Mouse (Mus musculus) C2C12 (cell line): ENCODE measurements around the gene Insr. TPM values are rescaled to one million over a fixed set of nuclear protein-coding genes. Genes with fewer than 3 reads are reported as not detected.

Experiments
- H3K27me3 ChIP-seq: one replicate; pipeline ENCODE4 v1.6.1; 2011; ENCODE audit not compliant: control insufficient read depth, insufficient read depth, insufficient read length
- H3K36me3 ChIP-seq: one replicate; pipeline ENCODE4 v1.6.1; 2011; ENCODE audit not compliant: control insufficient read depth, insufficient read depth
- H3K4me3 ChIP-seq: one replicate; pipeline ENCODE4 v1.5.1; 2011; ENCODE audit warnings: mild to moderate bottlenecking, control low read depth; ENCODE audit not compliant: poor library complexity, insufficient read depth, severe bottlenecking
- H3K79me2 ChIP-seq: one replicate; pipeline ENCODE4 v1.6.1; 2011; ENCODE audit not compliant: control insufficient read depth, insufficient read depth
- H3K79me3 ChIP-seq: one replicate; pipeline ENCODE4 v1.6.1; 2011; ENCODE audit warnings: low read depth, control low read depth
- H3ac ChIP-seq: one replicate; pipeline ENCODE3; 2011; ENCODE audit warnings: low read depth; ENCODE audit not compliant: control insufficient read depth, insufficient read length
- CEBPB ChIP-seq: IDR thresholded peaks from one replicate; pipeline ENCODE4 v1.6.1; 2011; ENCODE audit warnings: low read depth, mild to moderate bottlenecking, control low read depth, moderate library complexity
- CTCF ChIP-seq: IDR thresholded peaks from one replicate; pipeline ENCODE4 v1.5.1; 2011; ENCODE audit not compliant: control insufficient read depth, insufficient read depth, insufficient read length
- FOSL1 ChIP-seq: IDR thresholded peaks from one replicate; pipeline ENCODE4 v1.8.0; 2011; ENCODE audit warnings: mild to moderate bottlenecking, low read length; ENCODE audit not compliant: poor library complexity, insufficient read depth, severe bottlenecking
- MAX ChIP-seq: IDR thresholded peaks from one replicate; pipeline ENCODE4 v1.6.1; 2011; ENCODE audit warnings: mild to moderate bottlenecking, control low read depth
- MYOD1 ChIP-seq: IDR thresholded peaks from one replicate; pipeline ENCODE4 v1.6.1; 2011; ENCODE audit warnings: low read depth; ENCODE audit not compliant: control insufficient read depth, insufficient read length
- MYOG ChIP-seq: IDR thresholded peaks from one replicate; pipeline ENCODE4 v1.6.1; 2011; ENCODE audit not compliant: control insufficient read depth, insufficient read length; ENCODE audit errors: extremely low read depth
- USF1 ChIP-seq: IDR thresholded peaks from one replicate; pipeline ENCODE4 v1.6.1; 2011; ENCODE audit warnings: low read depth, mild to moderate bottlenecking, control low read depth, moderate library complexity
- polyA plus RNA-seq: library from polyadenylated mRNA; unstranded; fragments of >200 nt; fragmentation: generic; extraction: Trizol; gene quantifications from one replicate; pipeline ENCODE4 v1.2.1, GENCODE M21; 2012; ENCODE audit warnings: missing spikeins

Gene Insr
- polyA plus RNA-seq, 1 experiment: 2.6 TPM

DNA sequence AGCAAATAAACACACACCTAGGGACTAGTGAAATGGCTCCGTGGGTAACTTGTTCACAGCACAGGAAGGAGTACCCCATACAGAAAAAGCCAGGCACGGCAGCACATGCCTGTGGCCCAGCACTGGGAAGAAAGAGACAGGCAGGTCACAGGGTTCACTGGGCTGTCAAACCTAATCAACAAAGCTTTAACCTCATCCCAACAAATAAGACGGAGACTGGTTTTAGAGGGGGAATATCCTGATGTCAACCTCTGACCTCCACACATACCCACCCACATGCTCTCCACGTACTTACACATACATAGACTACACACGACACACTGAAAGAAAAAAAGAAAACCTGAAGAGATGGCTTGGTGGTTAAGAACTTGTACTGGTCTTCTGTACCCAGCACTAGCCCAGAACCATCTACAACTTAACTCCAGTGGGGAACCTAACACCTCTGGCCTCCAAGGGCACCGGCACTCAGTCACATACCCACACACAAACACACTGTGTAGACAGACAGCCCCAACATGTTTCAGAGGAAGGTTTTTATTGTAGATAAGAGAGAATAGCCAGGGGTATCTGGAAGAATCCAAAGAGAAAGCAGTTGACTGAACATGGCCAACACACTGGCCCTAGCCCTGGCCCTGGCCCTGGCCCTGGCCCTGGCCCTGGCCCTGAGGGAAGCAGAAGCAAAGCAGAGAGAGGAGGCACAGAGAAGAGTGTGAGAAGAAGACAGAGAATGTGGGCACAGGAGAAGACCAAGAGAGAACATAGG lies 12.6 kb downstream of the Insr start:
- no peak overlapping the region for H3K4me3 ChIP-seq
- H3ac ChIP-seq: no peak overlapping the region
- H3K27me3 ChIP-seq: no peaks in the 10 kb centered on the region
- TF ChIP-seq USF1: no peak
- no peak for TF ChIP-seq FOSL1
- peaks cover 3% of the 10 kb centered on the region for H3K79me3 ChIP-seq
- no peaks in the 10 kb centered on the region for H3K36me3 ChIP-seq
- no peaks in the 10 kb centered on the region for H3K79me2 ChIP-seq

DNA sequence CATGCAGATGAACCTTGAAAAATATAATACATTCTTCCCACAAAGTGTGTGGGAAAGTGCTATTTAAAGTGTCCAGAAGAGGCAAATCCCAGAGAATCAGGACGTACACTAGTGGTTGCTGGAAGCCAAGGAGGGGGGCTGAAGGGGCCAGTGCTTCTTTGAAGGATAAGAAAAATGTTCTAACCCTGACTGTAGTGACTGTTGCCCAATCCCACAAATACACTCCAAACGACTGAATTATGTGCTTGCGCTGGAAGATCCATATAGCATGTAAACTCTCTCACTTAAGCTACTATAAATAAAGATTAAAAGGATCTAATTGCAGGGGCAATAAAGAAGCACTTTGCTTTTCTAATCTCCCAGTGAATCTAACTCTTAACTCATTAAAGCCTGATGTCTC lies 14.2 kb downstream of the Insr start:
- H3K4me3 ChIP-seq: no peak overlapping the region
- H3K79me3 ChIP-seq: no peaks in the 10 kb centered on the region
- H3ac ChIP-seq: no peak overlapping the region
- H3K36me3 ChIP-seq: no peaks in the 10 kb centered on the region
- TF ChIP-seq USF1 (no peak), MAX (no peak), MYOG (no peak), CEBPB (no peak), CTCF (no peak), FOSL1 (no peak), MYOD1 (no peak)
- H3K27me3 ChIP-seq: no peaks in the 10 kb centered on the region
- no peaks in the 10 kb centered on the region for H3K79me2 ChIP-seq

DNA sequence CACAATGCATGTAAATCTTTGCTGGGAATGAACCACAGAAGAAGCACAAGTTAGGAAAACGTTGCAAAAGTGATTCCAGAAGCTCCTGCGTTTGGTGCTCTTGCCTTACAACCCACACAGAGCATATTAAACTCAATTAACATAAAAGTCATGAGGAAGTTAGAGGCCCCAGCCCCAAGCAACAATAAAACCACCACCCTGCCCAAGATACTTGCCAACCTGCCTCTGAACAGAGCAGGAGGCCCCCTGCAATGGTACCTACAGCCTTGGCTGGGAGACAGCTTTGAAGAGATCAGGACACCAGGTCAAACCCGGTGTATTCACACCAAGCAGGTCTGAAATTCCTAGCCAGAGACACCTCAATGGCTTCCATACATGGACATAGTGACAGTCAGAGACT lies 16.6 kb downstream of the Insr start:
- Histone ChIP-seq H3K79me3 (no peaks in the 10 kb centered on the region), H3K4me3 (no peak overlapping the region), H3ac (no peak overlapping the region), H3K36me3 (no peaks in the 10 kb centered on the region), H3K79me2 (no peaks in the 10 kb centered on the region), H3K27me3 (no peaks in the 10 kb centered on the region)
- TF ChIP-seq MYOD1 (no peak), CTCF (no peak), FOSL1 (no peak), USF1 (no peak), CEBPB (no peak), MYOG (no peak), MAX (no peak)

DNA sequence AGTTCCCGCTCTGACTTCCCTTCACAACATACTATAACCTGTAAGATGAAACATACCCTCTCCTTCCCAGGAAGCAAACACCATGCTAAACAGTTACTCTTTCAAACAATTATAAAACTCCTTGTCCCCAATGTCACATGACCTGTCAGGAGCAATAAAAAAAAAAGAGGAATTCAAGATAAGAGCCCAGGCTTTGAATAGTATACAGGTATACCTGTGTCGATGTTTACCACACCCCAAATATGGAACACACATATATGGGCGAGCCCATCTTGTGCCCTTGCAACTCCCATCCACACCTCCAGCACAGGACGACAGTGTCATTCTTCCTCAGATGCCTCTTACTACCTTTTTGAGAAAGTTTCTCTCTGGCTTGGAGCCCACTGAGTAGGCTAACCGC lies 18.3 kb downstream of the Insr start:
- Histone ChIP-seq H3K27me3 (no peaks in the 10 kb centered on the region), H3K4me3 (no peak overlapping the region), H3ac (no peak overlapping the region), H3K79me2 (no peaks in the 10 kb centered on the region), H3K79me3 (no peaks in the 10 kb centered on the region), H3K36me3 (no peaks in the 10 kb centered on the region)
- TF ChIP-seq MYOD1 (no peak), FOSL1 (no peak), USF1 (no peak), CEBPB (no peak), MYOG (no peak), CTCF (no peak), MAX (no peak)

DNA sequence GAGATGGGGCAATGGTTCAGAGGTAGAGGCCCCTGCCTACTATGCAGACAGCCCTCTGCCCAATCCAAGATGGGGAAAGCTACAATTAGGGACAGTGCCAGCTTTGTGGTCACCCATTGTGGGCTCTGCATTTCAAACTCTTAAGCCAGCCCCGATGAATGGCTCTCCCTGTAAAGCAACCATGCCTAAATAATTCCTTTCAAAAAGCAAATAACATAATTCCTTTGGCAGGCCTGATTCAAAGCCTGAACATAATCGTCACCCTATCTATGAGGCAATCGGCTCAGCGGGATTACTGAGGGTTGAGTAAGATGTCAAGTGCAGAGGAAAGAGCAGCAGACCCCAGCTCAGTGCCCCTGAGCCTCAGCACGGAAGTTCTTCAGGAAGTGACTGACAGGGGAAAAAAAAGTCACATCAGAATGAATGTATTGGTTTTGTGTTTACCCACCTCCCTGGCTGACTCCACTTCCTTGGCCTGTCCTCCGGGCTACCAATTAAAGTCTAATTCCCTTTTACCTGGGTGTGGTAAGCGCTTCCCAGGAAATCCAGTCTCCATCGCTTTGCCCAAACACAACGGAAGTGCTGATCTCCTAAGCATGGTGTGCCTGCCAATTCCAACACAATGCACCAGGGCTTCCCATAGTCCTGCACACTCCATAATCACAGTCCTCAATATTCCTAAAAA lies 19.1 kb downstream of the Insr start:
- TF ChIP-seq MYOG (no peak), CTCF (no peak), CEBPB (no peak), USF1 (no peak), FOSL1 (no peak), MYOD1 (no peak), MAX (no peak)
- H3K79me2 ChIP-seq: no peaks in the 10 kb centered on the region
- H3K4me3 ChIP-seq: no peak overlapping the region
- H3K36me3 ChIP-seq: no peaks in the 10 kb centered on the region
- no peaks in the 10 kb centered on the region for H3K27me3 ChIP-seq
- no peaks in the 10 kb centered on the region for H3K79me3 ChIP-seq
- H3ac ChIP-seq: no peak overlapping the region
